11 mouse cellular contexts compared by ENCODE assay signal in the genomic region with DNA sequence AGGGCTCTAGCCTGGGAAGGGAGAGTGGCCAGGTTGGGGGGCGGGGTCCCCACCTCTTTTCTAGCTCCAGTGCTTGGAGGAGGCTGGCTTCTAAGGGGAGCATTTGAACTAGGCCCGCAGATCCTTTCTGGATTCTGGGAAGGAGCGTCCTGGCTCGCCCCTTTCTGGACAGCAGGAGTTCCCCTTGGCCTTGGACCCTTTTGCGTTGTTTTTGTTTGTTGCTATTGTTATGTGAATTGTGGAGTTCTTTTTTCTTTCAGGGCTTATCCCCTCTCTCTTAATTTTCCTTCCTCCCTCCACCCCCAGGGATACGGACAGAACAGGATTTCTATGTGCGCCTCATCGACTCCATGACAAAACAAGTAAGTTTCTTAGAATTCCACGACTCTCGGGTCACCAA. TPM values are rescaled to one million over a fixed set of nuclear protein-coding genes. Genes with fewer than 3 reads are reported as not detected.
DNase-seq lines count a peak whose midpoint lies in the region; ATAC-seq and TF ChIP-seq lines count a peak whose summit lies in the region.
"Had no signal": no experiment of that assay in that cellular context is flagged by ENCODE, and none has a peak within 500 bp of the region (broad histone marks: within the 10 kb centered on the region; RNA-seq: fewer than 3 reads in every experiment).

No protein-coding gene starts in this region.

- peaks cover 59% of the 10 kb centered on the region for H3K79me2 ChIP-seq in CH12.LX (replicated peaks; ENCODE audit: control insufficient read depth, extremely low read depth, insufficient read depth, poor library complexity, severe bottlenecking)

- no peak for ATAC-seq in forebrain, embryonic 11.5 days (replicated peaks; ENCODE audit: low FRiP score)
- no peak for ATAC-seq in forebrain, embryonic 13.5 days
- ATAC-seq in limb, embryonic 14.5 days (ENCODE audit: low FRiP score, low read depth), result no peak
- ATAC-seq in inflammation-experienced regulatory T-cells, adult 6 months, result no peak

- no peak for TF ChIP-seq CTCF in CH12.LX (conservative IDR thresholded peaks at IDR 0.05 in 1 of 2, IDR thresholded peaks at IDR 0.05 in 1 of 2; ENCODE audit: low read depth in 2 of 2, low read length in 2 of 2)

- no peak for TF ChIP-seq EP300 in CH12.LX (IDR thresholded peaks at IDR 0.05; ENCODE audit: low read length)

- no peak for TF ChIP-seq POLR2A in CH12.LX (IDR thresholded peaks at IDR 0.05; ENCODE audit: low read depth, low read length)
- TF ChIP-seq POLR2A in limb, embryonic 14.5 days (IDR thresholded peaks at IDR 0.05; ENCODE audit: borderline replicate concordance, extremely low read depth, insufficient read depth, insufficient read length), result no peak

- peaks cover 10% of the 10 kb centered on the region; the same call in 1 of the 2 replicates for H3K4me1 ChIP-seq in forebrain, embryonic 11.5 days (replicated peaks; ENCODE audit: control insufficient read depth, insufficient read depth, low read length)
- H3K4me1 ChIP-seq in forebrain, embryonic 10.5 days, result peaks cover 51% of the 10 kb centered on the region
- peaks cover 0 to 29% of the 10 kb centered on the region in 2 experiments; a peak in 2 of 4 replicates for H3K4me1 ChIP-seq in CH12.LX (ENCODE audit: control insufficient read depth in 1 of 2, insufficient read depth in 2 of 2)
- peaks cover 26% of the 10 kb centered on the region for H3K4me1 ChIP-seq in forebrain, embryonic 13.5 days
- peaks cover 15% of the 10 kb centered on the region for H3K4me1 ChIP-seq in limb, embryonic 14.5 days (ENCODE audit: control insufficient read depth, insufficient read depth, low read length)

- no peak overlapping the region for H3K27ac ChIP-seq in forebrain, embryonic 11.5 days (ENCODE audit: low read depth, low read length)
- H3K27ac ChIP-seq in forebrain, embryonic 10.5 days, result no peak overlapping the region
- peak overlapping the region; percentile 54 for H3K27ac ChIP-seq in CH12.LX (ENCODE audit: insufficient read depth, low read depth)
- H3K27ac ChIP-seq in forebrain, embryonic 13.5 days, result no peak overlapping the region
- H3K27ac ChIP-seq in limb, embryonic 14.5 days (replicated peaks; ENCODE audit: low read depth, low read length), result peak overlapping the region; percentile 99

- WGBS in forebrain, embryonic 11.5 days, result 11% methylated on average over 10 of the region's 10 CpGs
- 18% methylated on average over 10 of the region's 10 CpGs for WGBS in forebrain, embryonic 10.5 days
- WGBS in forebrain, embryonic 13.5 days, result 17% methylated on average over 10 of the region's 10 CpGs
- WGBS in limb, embryonic 14.5 days, result 42% methylated on average over 10 of the region's 10 CpGs

- 0 out of 2 replicates have a peak overlapping the region, but pooled peaks have one; percentile 8 for H3K4me2 ChIP-seq in forebrain, embryonic 11.5 days (ENCODE audit: low read depth, low read length, severe bottlenecking)
- H3K4me2 ChIP-seq in CH12.LX (ENCODE audit: insufficient read depth, low read depth, poor library complexity, severe bottlenecking), result peak overlapping the region; percentile 78
- H3K4me2 ChIP-seq in forebrain, embryonic 13.5 days, result peak overlapping the region; percentile 79
- peak overlapping the region; percentile 89 for H3K4me2 ChIP-seq in limb, embryonic 14.5 days (replicated peaks; ENCODE audit: low read depth, low read length, severe bottlenecking)

- no peak overlapping the region for H3K4me3 ChIP-seq in forebrain, embryonic 11.5 days (ENCODE audit: low read depth, low read length)
- no peak overlapping the region; the same call in 1 of the 2 replicates for H3K4me3 ChIP-seq in forebrain, embryonic 10.5 days
- H3K4me3 ChIP-seq in CH12.LX (replicated peaks in 1 of 3; ENCODE audit: low read depth in 2 of 3, low read length in 2 of 3, poor library complexity in 1 of 3), result peak overlapping the region; percentile 36 to 86 (median 67)
- H3K4me3 ChIP-seq in forebrain, embryonic 13.5 days, result peak overlapping the region; percentile 51; the same call in 1 of the 2 replicates
- peak overlapping the region; percentile 76 for H3K4me3 ChIP-seq in limb, embryonic 14.5 days (replicated peaks; ENCODE audit: low read length)
- H3K4me3 ChIP-seq: megakaryocyte, embryonic 14.5 days had no signal

- H3K9me3 ChIP-seq in forebrain, embryonic 11.5 days (ENCODE audit: control insufficient read depth, low read length), result no peaks in the 10 kb centered on the region
- no peaks in the 10 kb centered on the region for H3K9me3 ChIP-seq in forebrain, embryonic 10.5 days
- no peaks in the 10 kb centered on the region for H3K9me3 ChIP-seq in CH12.LX (replicated peaks; ENCODE audit: low read length)
- H3K9me3 ChIP-seq in forebrain, embryonic 13.5 days (replicated peaks), result no peaks in the 10 kb centered on the region
- no peaks in the 10 kb centered on the region for H3K9me3 ChIP-seq in limb, embryonic 14.5 days (ENCODE audit: control insufficient read depth, low read length)
- H3K9me3 ChIP-seq: megakaryocyte, embryonic 14.5 days had no signal

- dilution Hi-C loops in CH12.LX (cut with MboI; ENCODE audit: extremely low pct_ligation_motif_present, extremely low pct_unique_long_range_greater_than_20kb, low sequenced_read_pairs), result no loop called here

- no peak for DNase-seq in forebrain, embryonic 11.5 days (ENCODE audit: low spot score)
- DNase-seq in forebrain, embryonic 10.5 days (ENCODE audit: extremely low spot score, low spot score), result no peak
- DNase-seq in CH12.LX (ENCODE audit: extremely low read depth), result no peak
- DNase-seq in limb, embryonic 14.5 days (ENCODE audit: low spot score), result no peak
- no peak for DNase-seq in frontal cortex, postnatal 25 days (ENCODE audit: low spot score in 2 of 2)
- DNase-seq in spleen, postnatal 36 days (ENCODE audit: low spot score in 2 of 2), result no peak
- DNase-seq: liver; thymus, adult 18-20 months had no signal

- no peak for TF ChIP-seq RAD21 in CH12.LX (IDR thresholded peaks at IDR 0.05; ENCODE audit: low read depth, low read length)

- no peaks in the 10 kb centered on the region for H3K36me3 ChIP-seq in forebrain, embryonic 11.5 days (ENCODE audit: control insufficient read depth, insufficient read depth, low read length)
- H3K36me3 ChIP-seq in forebrain, embryonic 10.5 days (replicated peaks), result no peaks in the 10 kb centered on the region
- H3K36me3 ChIP-seq in CH12.LX (replicated peaks in 1 of 2; ENCODE audit: control insufficient read depth in 1 of 2, insufficient read depth in 1 of 2, low read length in 1 of 2), result peaks cover 0 to 19% of the 10 kb centered on the region in 2 experiments
- H3K36me3 ChIP-seq in forebrain, embryonic 13.5 days (ENCODE audit: poor library complexity, severe bottlenecking), result no peaks in the 10 kb centered on the region
- peaks cover 10% of the 10 kb centered on the region for H3K36me3 ChIP-seq in limb, embryonic 14.5 days (ENCODE audit: control insufficient read depth, insufficient read depth, low read length)

- H3K9ac ChIP-seq in forebrain, embryonic 11.5 days (ENCODE audit: low read length), result no peak overlapping the region
- peak overlapping the region; percentile 70 for H3K9ac ChIP-seq in CH12.LX (ENCODE audit: insufficient read depth, low read depth)
- H3K9ac ChIP-seq in forebrain, embryonic 13.5 days, result no peak overlapping the region
- peak overlapping the region; percentile 96 for H3K9ac ChIP-seq in limb, embryonic 14.5 days (ENCODE audit: low read depth, low read length, severe bottlenecking)

- H3K27me3 ChIP-seq in forebrain, embryonic 11.5 days (ENCODE audit: control insufficient read depth, insufficient read depth, low read length), result peaks cover 40% of the 10 kb centered on the region
- H3K27me3 ChIP-seq in forebrain, embryonic 10.5 days (ENCODE audit: poor library complexity, severe bottlenecking), result peaks cover 86% of the 10 kb centered on the region
- H3K27me3 ChIP-seq in CH12.LX (replicated peaks), result no peaks in the 10 kb centered on the region
- H3K27me3 ChIP-seq in forebrain, embryonic 13.5 days, result peaks cover 67% of the 10 kb centered on the region
- H3K27me3 ChIP-seq in limb, embryonic 14.5 days (ENCODE audit: control insufficient read depth, insufficient read depth, low read length), result no peaks in the 10 kb centered on the region

- in situ Hi-C loops in CH12.LX (cut with MboI; ENCODE audit: low pct_ligation_motif_present, low pct_unique_long_range_greater_than_20kb, low sequenced_read_pairs), result no loop called here

TF ChIP-seq in CH12.LX, 34 proteins besides CTCF, POLR2A, EP300 and RAD21:
- TF ChIP-seq MXI1 (IDR thresholded peaks at IDR 0.05; ENCODE audit: low read depth, low read length) (no peak), MEF2A (IDR thresholded peaks at IDR 0.05; ENCODE audit: borderline replicate concordance, low read depth, low read length) (0 out of 2 replicates have a peak, but pooled peaks have one; percentile 6), POLR2AphosphoS2 (IDR thresholded peaks at IDR 0.05; ENCODE audit: low read depth, low read length) (no peak), ZMIZ1 (IDR thresholded peaks at IDR 0.05; ENCODE audit: low read depth, low read length) (no peak)

RNA-seq across cellular contexts. Expression of a gene that starts 4.5 kb away (rescaled TPM):
- 17.5 and 21.3 TPM in 2 replicates for polyA plus RNA-seq in forebrain, embryonic 11.5 days (2014; fragmentation: Nextera tagmentation; extraction: Ambion mirVana)
- polyA plus RNA-seq in forebrain, embryonic 10.5 days (2016; fragmentation: Nextera tagmentation; extraction: Ambion mirVana), result 8.1 and 8.4 TPM in 2 replicates
- total RNA-seq in CH12.LX (2012; rRNA removed) (24.9 and 37.8 TPM in 2 replicates), CH12.LX (2014; rRNA removed) (42.8 and 44.2 TPM in 2 replicates)
- polyA plus RNA-seq in CH12.LX (2012; ENCODE audit: insufficient read length, low read depth), result 52.5 and 60.7 TPM in 2 replicates
- polyA plus RNA-seq in forebrain, embryonic 13.5 days (2015; fragmentation: Nextera tagmentation; extraction: Ambion mirVana), result 30.7 and 36.4 TPM in 2 replicates
- 42.9 and 60.5 TPM in 2 replicates for polyA plus RNA-seq in limb, embryonic 14.5 days (2012; rRNA removed)
- 71.4 and 85.0 TPM in 2 replicates for polyA plus RNA-seq in limb, embryonic 14.5 days (2014; fragmentation: Nextera tagmentation; extraction: Ambion mirVana)
- 1 to 10 TPM in 2 of 3 experiments, under 1 TPM in 1; 0.19 to 1.8 (median 1.8) TPM for polyA plus RNA-seq in inflammation-experienced regulatory T-cells, adult 6 months (2017; shearing (Covaris generic))

Comparison
In these comparisons a context has a peak if more than half of its experiments do, and no peak if none do; other contexts are left out.
1. H3K4me3 ChIP-seq: peak in CH12.LX (3 of 3), forebrain, embryonic 13.5 days (single experiment) and limb, embryonic 14.5 days (single experiment); none in forebrain, embryonic 11.5 days (single experiment) and forebrain, embryonic 10.5 days (single experiment).
2. H3K27ac ChIP-seq: peak in CH12.LX (single experiment) and limb, embryonic 14.5 days (single experiment); none in forebrain, embryonic 11.5 days (single experiment), forebrain, embryonic 10.5 days (single experiment) and forebrain, embryonic 13.5 days (single experiment).
3. H3K4me2 ChIP-seq: peak in every context shown above with its lines; median percentile 89 in limb, embryonic 14.5 days; 79 in forebrain, embryonic 13.5 days; 78 in CH12.LX; 8 in forebrain, embryonic 11.5 days.
4. H3K9ac ChIP-seq: peak in CH12.LX (single experiment) and limb, embryonic 14.5 days (single experiment); none in forebrain, embryonic 11.5 days (single experiment) and forebrain, embryonic 13.5 days (single experiment).